In genomic region chr10:63341351-63341750, GRCm38 (mm10) we compare ENCODE assay signal across 16 mouse cellular contexts.
"Had no signal": no experiment of that assay in that cellular context is flagged by ENCODE, and none has a peak within 500 bp of the region (broad histone marks: within the 10 kb centered on the region; RNA-seq: fewer than 3 reads in every experiment).

No protein-coding gene starts in this region.

- H3K27me3 ChIP-seq: neural tube, embryonic 13.5 days; neural tube, embryonic 15.5 days; stomach, embryonic 15.5 days had no signal

- H3K4me2 ChIP-seq: neural tube, embryonic 13.5 days; neural tube, embryonic 15.5 days; stomach, embryonic 15.5 days had no signal

- H3K27ac ChIP-seq: neural tube, embryonic 13.5 days; neural tube, embryonic 15.5 days; stomach, embryonic 15.5 days; stomach, postnatal 0 days had no signal

- DNase-seq: retina, postnatal 1 day; right cerebral cortex, adult 18-20 months; right cerebral cortex, postnatal 14 days; right cerebral cortex, postnatal 25 days; right cerebral cortex, postnatal 4 days; spleen, adult 18-20 months; thymus, adult 18-20 months; thymus, adult 2 months; thymus, postnatal 14 days; thymus, postnatal 25 days; thymus, postnatal 36 days; thymus, postnatal 4 days had no signal

- H3K9me3 ChIP-seq: neural tube, embryonic 15.5 days; stomach, embryonic 15.5 days had no signal

- H3K9ac ChIP-seq: neural tube, embryonic 13.5 days; neural tube, embryonic 15.5 days; stomach, embryonic 15.5 days had no signal

- H3K4me3 ChIP-seq: neural tube, embryonic 13.5 days; neural tube, embryonic 15.5 days; stomach, embryonic 15.5 days had no signal

- H3K36me3 ChIP-seq: neural tube, embryonic 13.5 days; neural tube, embryonic 15.5 days; stomach, embryonic 15.5 days had no signal
